Mouse (Mus musculus): ENCODE measurements around the gene Zfp13. TPM values are rescaled to one million over a fixed set of nuclear protein-coding genes. Genes with fewer than 3 reads are reported as not detected.

Gene Zfp13
- polyA plus RNA-seq, 2 experiments: 16.2 to 27.6 TPM

GRCm38 (mm10) chr17:23630195-23631020 is 31.1 kb upstream of the Zfp13 start:
- Histone ChIP-seq H3K27ac (replicated peaks; ENCODE audit: low read depth, low read length) (no peak overlapping the region), H3K4me1 (ENCODE audit: control insufficient read depth, insufficient read depth, low read length) (no peaks in the 10 kb centered on the region), H3K36me3 (ENCODE audit: control insufficient read depth, insufficient read depth, low read length) (no peaks in the 10 kb centered on the region), H3K4me3 (replicated peaks; ENCODE audit: low read length) (peak overlapping the region; percentile 15), H3K9me3 (ENCODE audit: control insufficient read depth, low read length) (no peaks in the 10 kb centered on the region), H3K9ac (ENCODE audit: low read depth, low read length, severe bottlenecking) (peak overlapping the region; percentile 25; the same call in 1 of the 2 replicates), H3K4me2 (replicated peaks; ENCODE audit: low read depth, low read length, severe bottlenecking) (peak overlapping the region; percentile 39), H3K27me3 (ENCODE audit: control insufficient read depth, insufficient read depth, low read length) (no peaks in the 10 kb centered on the region)
- DNase-seq (ENCODE audit: low spot score) (peak; percentile 79), ATAC-seq (ENCODE audit: low FRiP score, low read depth) (peak; percentile 82)
- no peak for TF ChIP-seq POLR2A (IDR thresholded peaks at IDR 0.05; ENCODE audit: borderline replicate concordance, extremely low read depth, insufficient read depth, insufficient read length)
- 13% methylated on average over 22 of the region's 22 CpGs for WGBS

GRCm38 (mm10) chr17:23627813-23628212 is 28.5 kb upstream of the Zfp13 start:
- no peak overlapping the region for H3K4me2 ChIP-seq (replicated peaks; ENCODE audit: low read depth, low read length, severe bottlenecking)
- H3K9ac ChIP-seq (ENCODE audit: low read depth, low read length, severe bottlenecking): no peak overlapping the region
- no peaks in the 10 kb centered on the region for H3K36me3 ChIP-seq (ENCODE audit: control insufficient read depth, insufficient read depth, low read length)
- DNase-seq (ENCODE audit: low spot score): no peak
- TF ChIP-seq POLR2A (IDR thresholded peaks at IDR 0.05; ENCODE audit: borderline replicate concordance, extremely low read depth, insufficient read depth, insufficient read length): no peak
- H3K27ac ChIP-seq (replicated peaks; ENCODE audit: low read depth, low read length): no peak overlapping the region
- WGBS: 29% methylated on average over 7 of the region's 7 CpGs
- no peaks in the 10 kb centered on the region for H3K4me1 ChIP-seq (ENCODE audit: control insufficient read depth, insufficient read depth, low read length)
- no peaks in the 10 kb centered on the region for H3K27me3 ChIP-seq (ENCODE audit: control insufficient read depth, insufficient read depth, low read length)
- no peak for ATAC-seq (ENCODE audit: low FRiP score, low read depth)
- no peak overlapping the region for H3K4me3 ChIP-seq (replicated peaks; ENCODE audit: low read length)
- H3K9me3 ChIP-seq (ENCODE audit: control insufficient read depth, low read length): no peaks in the 10 kb centered on the region

GRCm38 (mm10) chr17:23620351-23620750 is 21.1 kb upstream of the Zfp13 start:
- DNase-seq (ENCODE audit: low spot score) (no peak), ATAC-seq (ENCODE audit: low FRiP score, low read depth) (no peak)
- no peak overlapping the region for H3K4me3 ChIP-seq (replicated peaks; ENCODE audit: low read length)
- H3K9me3 ChIP-seq (ENCODE audit: control insufficient read depth, low read length): no peaks in the 10 kb centered on the region
- H3K4me2 ChIP-seq (replicated peaks; ENCODE audit: low read depth, low read length, severe bottlenecking): no peak overlapping the region
- no peak for TF ChIP-seq POLR2A (IDR thresholded peaks at IDR 0.05; ENCODE audit: borderline replicate concordance, extremely low read depth, insufficient read depth, insufficient read length)
- no peaks in the 10 kb centered on the region for H3K4me1 ChIP-seq (ENCODE audit: control insufficient read depth, insufficient read depth, low read length)
- H3K27me3 ChIP-seq (ENCODE audit: control insufficient read depth, insufficient read depth, low read length): no peaks in the 10 kb centered on the region
- 76% methylated on average over 7 of the region's 7 CpGs for WGBS
- no peak overlapping the region for H3K27ac ChIP-seq (replicated peaks; ENCODE audit: low read depth, low read length)
- H3K36me3 ChIP-seq (ENCODE audit: control insufficient read depth, insufficient read depth, low read length): no peaks in the 10 kb centered on the region
- H3K9ac ChIP-seq (ENCODE audit: low read depth, low read length, severe bottlenecking): no peak overlapping the region

GRCm38 (mm10) chr17:23617087-23617486 is 17.8 kb upstream of the Zfp13 start:
- Histone ChIP-seq H3K4me3 (replicated peaks; ENCODE audit: low read length) (no peak overlapping the region), H3K9me3 (ENCODE audit: control insufficient read depth, low read length) (no peaks in the 10 kb centered on the region), H3K4me2 (replicated peaks; ENCODE audit: low read depth, low read length, severe bottlenecking) (no peak overlapping the region), H3K27me3 (ENCODE audit: control insufficient read depth, insufficient read depth, low read length) (no peaks in the 10 kb centered on the region), H3K27ac (replicated peaks; ENCODE audit: low read depth, low read length) (no peak overlapping the region), H3K4me1 (ENCODE audit: control insufficient read depth, insufficient read depth, low read length) (no peaks in the 10 kb centered on the region), H3K36me3 (ENCODE audit: control insufficient read depth, insufficient read depth, low read length) (no peaks in the 10 kb centered on the region), H3K9ac (ENCODE audit: low read depth, low read length, severe bottlenecking) (no peak overlapping the region)
- WGBS: 50% methylated on average over 9 of the region's 9 CpGs
- no peak for DNase-seq (ENCODE audit: low spot score)
- TF ChIP-seq POLR2A (IDR thresholded peaks at IDR 0.05; ENCODE audit: borderline replicate concordance, extremely low read depth, insufficient read depth, insufficient read length): no peak
- no peak for ATAC-seq (ENCODE audit: low FRiP score, low read depth)

GRCm38 (mm10) chr17:23610361-23610800 is 11.1 kb upstream of the Zfp13 start:
- no peak for TF ChIP-seq POLR2A (IDR thresholded peaks at IDR 0.05; ENCODE audit: borderline replicate concordance, extremely low read depth, insufficient read depth, insufficient read length)
- Histone ChIP-seq H3K36me3 (ENCODE audit: control insufficient read depth, insufficient read depth, low read length) (no peaks in the 10 kb centered on the region), H3K9ac (ENCODE audit: low read depth, low read length, severe bottlenecking) (no peak overlapping the region), H3K4me3 (replicated peaks; ENCODE audit: low read length) (no peak overlapping the region), H3K9me3 (ENCODE audit: control insufficient read depth, low read length) (no peaks in the 10 kb centered on the region), H3K27me3 (ENCODE audit: control insufficient read depth, insufficient read depth, low read length) (no peaks in the 10 kb centered on the region), H3K4me1 (ENCODE audit: control insufficient read depth, insufficient read depth, low read length) (no peaks in the 10 kb centered on the region), H3K27ac (replicated peaks; ENCODE audit: low read depth, low read length) (no peak overlapping the region), H3K4me2 (replicated peaks; ENCODE audit: low read depth, low read length, severe bottlenecking) (no peak overlapping the region)
- no peak for DNase-seq (ENCODE audit: low spot score)
- ATAC-seq (ENCODE audit: low FRiP score, low read depth): no peak; the same call in 1 of the 2 replicates
- 78% methylated on average over 28 of the region's 28 CpGs for WGBS

All from limb, embryonic 14.5 days (tissue).